Mouse (Mus musculus) CH12.LX (cell line): Measurements from ENCODE around the gene Dek. TPM values are rescaled to one million over a fixed set of nuclear protein-coding genes. Genes with fewer than 3 reads are reported as not detected.

Source experiments
- DNase-seq: peaks from one replicate; pipeline ENCODE4 v3.0.0-alpha.2; 2013; ENCODE audit errors: extremely low read depth
- H3K27ac ChIP-seq: 2 replicates; pipeline ENCODE4 v1.5.1; 2012; ENCODE audit warnings: low read depth, mild to moderate bottlenecking, control low read depth, moderate library complexity; ENCODE audit not compliant: insufficient read depth
- H3K27me3 ChIP-seq: replicated peaks from 2 replicates; pipeline ENCODE3; 2012; ENCODE audit warnings: inconsistent platforms
- H3K36me3 ChIP-seq, 2 experiments: replicated peaks in 1 of 2; 2 replicates each; pipeline versions ENCODE3 to v1.6.1; 2012; ENCODE audit warnings: inconsistent platforms in 1 of 2, low read length in 1 of 2, mild to moderate bottlenecking in 1 of 2, mixed read lengths in 1 of 2, moderate library complexity in 1 of 2; ENCODE audit not compliant: control insufficient read depth in 1 of 2, insufficient read depth in 1 of 2
- H3K4me1 ChIP-seq, 2 experiments: 2 replicates each; pipeline ENCODE4 v1.6.1; 2012; ENCODE audit warnings: inconsistent platforms in 1 of 2, moderate library complexity in 1 of 2; ENCODE audit not compliant: insufficient read depth in 2 of 2, control insufficient read depth in 1 of 2
- H3K4me2 ChIP-seq: 2 replicates; pipeline ENCODE4 v1.6.1; 2012; ENCODE audit warnings: low read depth, mild to moderate bottlenecking, control low read depth; ENCODE audit not compliant: poor library complexity, insufficient read depth, severe bottlenecking
- H3K4me3 ChIP-seq, 3 experiments: fragments of 150-350 bp in 1 of 3; sonication (generic) in 1 of 3; replicated peaks in 1 of 3; 2 replicates each; pipeline versions ENCODE3 to v1.5.1; 2011 to 2012; ENCODE audit warnings: low read depth in 2 of 3, low read length in 2 of 3, mild to moderate bottlenecking in 2 of 3, moderate library complexity in 2 of 3, control low read depth in 1 of 3, improper control_type of control experiment in 1 of 3, inconsistent platforms in 1 of 3, mixed read lengths in 1 of 3; ENCODE audit not compliant: poor library complexity in 1 of 3
- H3K79me2 ChIP-seq: replicated peaks from 2 replicates; pipeline ENCODE4 v1.6.1; 2012; ENCODE audit warnings: mild to moderate bottlenecking, moderate library complexity; ENCODE audit not compliant: control insufficient read depth, poor library complexity, insufficient read depth, severe bottlenecking; ENCODE audit errors: extremely low read depth
- H3K9ac ChIP-seq: 2 replicates; pipeline ENCODE4 v1.6.1; 2012; ENCODE audit warnings: low read depth, mild to moderate bottlenecking, control low read depth, moderate library complexity; ENCODE audit not compliant: insufficient read depth
- H3K9me3 ChIP-seq: replicated peaks from 2 replicates; pipeline ENCODE3; 2012; ENCODE audit warnings: low read length, inconsistent platforms, mixed read lengths
- BHLHE40 ChIP-seq: IDR thresholded peaks from 2 replicates; pipeline ENCODE4 v1.6.1; 2011; ENCODE audit warnings: mild to moderate bottlenecking, low read depth, low read length, improper control_type of control experiment
- CHD2 ChIP-seq: IDR thresholded peaks from 2 replicates; pipeline ENCODE4 v1.6.1; 2011; ENCODE audit warnings: low read length, improper control_type of control experiment
- ELF1 ChIP-seq: IDR thresholded peaks from 2 replicates; pipeline ENCODE4 v1.6.1; 2014; ENCODE audit warnings: low read depth, mild to moderate bottlenecking, inconsistent platforms, low read length, improper control_type of control experiment
- EP300 ChIP-seq: IDR thresholded peaks from 2 replicates; pipeline ENCODE4 v1.6.1; 2011; ENCODE audit warnings: low read length, improper control_type of control experiment
- ETS1 ChIP-seq: conservative IDR thresholded peaks from 2 replicates; pipeline ENCODE4 v1.6.1; 2012; ENCODE audit warnings: low read depth, mild to moderate bottlenecking, inconsistent platforms, low read length, improper control_type of control experiment, moderate library complexity
- GABPA ChIP-seq: IDR thresholded peaks from 2 replicates; pipeline ENCODE4 v1.6.1; 2012; ENCODE audit warnings: low read depth, low read length, improper control_type of control experiment, inconsistent platforms; ENCODE audit not compliant: insufficient replicate concordance
- HCFC1 ChIP-seq: IDR thresholded peaks from 2 replicates; pipeline ENCODE4 v1.6.1; 2012; ENCODE audit warnings: low read depth, mild to moderate bottlenecking, inconsistent platforms, low read length, improper control_type of control experiment
- IRF4 ChIP-seq: IDR thresholded peaks from 2 replicates; pipeline ENCODE4 v1.6.1; 2014; ENCODE audit warnings: low read depth, mild to moderate bottlenecking, inconsistent platforms, low read length, improper control_type of control experiment
- JUN ChIP-seq: IDR thresholded peaks from 2 replicates; pipeline ENCODE4 v1.6.1; 2011; ENCODE audit warnings: low read depth, mild to moderate bottlenecking, low read length, improper control_type of control experiment, moderate library complexity; ENCODE audit not compliant: insufficient read depth
- JUND ChIP-seq: conservative IDR thresholded peaks from 2 replicates; pipeline ENCODE4 v1.6.1; 2011; ENCODE audit warnings: low read depth, low read length, improper control_type of control experiment
- KAT2A ChIP-seq: IDR thresholded peaks from 2 replicates; pipeline ENCODE4 v1.6.1; 2012; ENCODE audit warnings: low read length, improper control_type of control experiment, inconsistent platforms; ENCODE audit not compliant: insufficient replicate concordance
- MAFK ChIP-seq: IDR thresholded peaks from 2 replicates; pipeline ENCODE4 v1.6.1; 2011; ENCODE audit warnings: low read length, improper control_type of control experiment; ENCODE audit not compliant: insufficient replicate concordance
- MAX ChIP-seq: IDR thresholded peaks from 2 replicates; pipeline ENCODE4 v1.6.1; 2011; ENCODE audit warnings: low read length, improper control_type of control experiment
- MAZ ChIP-seq: IDR thresholded peaks from 2 replicates; pipeline ENCODE4 v1.6.1; 2012; ENCODE audit warnings: low read depth, mild to moderate bottlenecking, inconsistent platforms, low read length, improper control_type of control experiment, moderate library complexity
- MEF2A ChIP-seq: IDR thresholded peaks from 2 replicates; pipeline ENCODE4 v1.6.1; 2014; ENCODE audit warnings: low read depth, mild to moderate bottlenecking, inconsistent platforms, low read length, improper control_type of control experiment, borderline replicate concordance
- MYC ChIP-seq: IDR thresholded peaks from 2 replicates; pipeline ENCODE4 v1.6.1; 2011; ENCODE audit warnings: low read depth, mild to moderate bottlenecking, improper control_type of control experiment, low read length
- NRF1 ChIP-seq: IDR thresholded peaks from 2 replicates; pipeline ENCODE4 v1.6.1; 2014; ENCODE audit warnings: low read depth, mild to moderate bottlenecking, inconsistent platforms, low read length, improper control_type of control experiment, moderate library complexity
- PAX5 ChIP-seq: IDR thresholded peaks from 2 replicates; pipeline ENCODE4 v1.6.1; 2012; ENCODE audit warnings: low read length, inconsistent platforms, mixed read lengths
- POLR2A ChIP-seq: IDR thresholded peaks from 2 replicates; pipeline ENCODE4 v1.6.1; 2011; ENCODE audit warnings: low read depth, mild to moderate bottlenecking, improper control_type of control experiment, low read length
- POLR2AphosphoS2 ChIP-seq: IDR thresholded peaks from 2 replicates; pipeline ENCODE4 v1.6.1; 2011; ENCODE audit warnings: low read depth, low read length, improper control_type of control experiment
- RAD21 ChIP-seq: IDR thresholded peaks from 2 replicates; pipeline ENCODE4 v1.6.1; 2011; ENCODE audit warnings: low read depth, mild to moderate bottlenecking, low read length, improper control_type of control experiment, moderate library complexity
- RCOR1 ChIP-seq: conservative IDR thresholded peaks from 2 replicates; pipeline ENCODE4 v1.6.1; 2012; ENCODE audit warnings: low read depth, mild to moderate bottlenecking, inconsistent platforms, low read length, improper control_type of control experiment
- SIN3A ChIP-seq: IDR thresholded peaks from 2 replicates; pipeline ENCODE4 v1.6.1; 2012; ENCODE audit warnings: low read length, improper control_type of control experiment, inconsistent platforms
- TCF12 ChIP-seq: IDR thresholded peaks from 2 replicates; pipeline ENCODE4 v1.6.1; 2014; ENCODE audit warnings: low read depth, mild to moderate bottlenecking, inconsistent platforms, low read length, improper control_type of control experiment
- UBTF ChIP-seq: IDR thresholded peaks from 2 replicates; pipeline ENCODE4 v1.6.1; 2012; ENCODE audit warnings: low read depth, mild to moderate bottlenecking, inconsistent platforms, low read length, improper control_type of control experiment, moderate library complexity
- USF1 ChIP-seq: IDR thresholded peaks from 2 replicates; pipeline ENCODE4 v1.6.1; 2014; ENCODE audit warnings: low read depth, mild to moderate bottlenecking, inconsistent platforms, low read length, improper control_type of control experiment
- USF2 ChIP-seq: conservative IDR thresholded peaks from 2 replicates; pipeline ENCODE4 v1.6.1; 2011; ENCODE audit warnings: low read depth, low read length, improper control_type of control experiment
- ZC3H11A ChIP-seq: IDR thresholded peaks from 2 replicates; pipeline ENCODE4 v1.6.1; 2012; ENCODE audit warnings: low read depth, mild to moderate bottlenecking, inconsistent platforms, low read length, improper control_type of control experiment
- ZKSCAN1 ChIP-seq: IDR thresholded peaks from 2 replicates; pipeline ENCODE4 v1.6.1; 2012; ENCODE audit warnings: low read depth, inconsistent platforms, low read length, improper control_type of control experiment, borderline replicate concordance
- ZNF384 ChIP-seq: IDR thresholded peaks from 2 replicates; pipeline ENCODE4 v1.6.1; 2012; ENCODE audit warnings: low read depth, low read length, improper control_type of control experiment, inconsistent platforms
- dilution Hi-C: fragments of 300-500 bp; cut with MboI; formaldehyde crosslinking; loops from 2 replicates; pipeline ENCODE4 v1.14.3; 2020; ENCODE audit warnings: low sequenced_read_pairs; ENCODE audit not compliant: extremely low pct_unique_long_range_greater_than_20kb, extremely low pct_ligation_motif_present
- in situ Hi-C: fragments of 300-500 bp; cut with MboI; formaldehyde crosslinking; loops from 3 replicates; pipeline ENCODE4 v1.14.3; 2019; ENCODE audit warnings: low sequenced_read_pairs, low pct_ligation_motif_present, low pct_unique_long_range_greater_than_20kb, mixed read lengths
- polyA plus RNA-seq: library from polyadenylated mRNA; unstranded; fragments of >175 nt; gene quantifications from 2 replicates; pipeline ENCODE4 v1.2.1, GENCODE M21; 2012; ENCODE audit warnings: low read depth; ENCODE audit not compliant: insufficient read length
- total RNA-seq, 2 experiments: library from RNA; depleted of rRNA; stranded (reverse); fragments of 300-350 nt in 1 of 2; fragments of >200 nt in 1 of 2; gene quantifications; 2 replicates each; pipeline ENCODE4 v1.2.3; 2012 to 2014

The Dek gene
- total and polyA plus RNA-seq, 3 experiments, result 28.8 to 228 (median 196) TPM

GRCm38 (mm10) chr13:47047996-47048395 is 58.0 kb downstream of the Dek start:
- DNase-seq, result no peak
- dilution Hi-C loops, result no loop called here

DNA sequence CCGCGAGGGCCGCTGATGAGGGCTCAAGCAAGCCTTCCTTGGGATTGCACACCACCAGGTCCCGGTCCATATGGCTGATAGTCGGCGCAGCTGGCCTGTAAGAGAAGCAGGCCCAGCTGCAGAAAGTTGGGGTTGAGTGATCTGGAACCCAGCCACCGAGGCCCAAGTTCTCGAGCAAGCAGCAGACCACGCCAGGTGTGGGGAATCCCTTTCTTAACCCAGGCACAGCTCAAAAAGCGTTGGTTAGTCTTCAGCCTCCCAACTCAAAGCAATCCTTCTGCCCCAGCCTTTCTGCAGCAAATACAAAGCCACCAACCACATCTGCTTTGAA is 61.4 kb downstream of the Dek start, which contains the start of gene Tpmt:
TSS of gene Tpmt (minus strand) at position 121 of the 331 bp plus-strand sequence.
- DNase-seq, result peak; percentile 65
- no peaks in the 10 kb centered on the region for H3K27me3 ChIP-seq
- H3K9me3 ChIP-seq, result no peaks in the 10 kb centered on the region
- in situ Hi-C loops, result no loop called here
- peaks cover 0 to 15% of the 10 kb centered on the region in 2 experiments for H3K36me3 ChIP-seq
- dilution Hi-C loops, result no loop called here
- TF ChIP-seq ETS1, result peak; percentile 34; the same call in 1 of the 2 replicates
- TF ChIP-seq SIN3A, result peak; percentile 56; the same call in 1 of the 2 replicates
- no peak for TF ChIP-seq HCFC1
- TF ChIP-seq MAZ, result no peak
- no peak for TF ChIP-seq MAX
- TF ChIP-seq TCF12, result peak; percentile 92
- no peak for TF ChIP-seq BHLHE40
- no peak for TF ChIP-seq NRF1
- TF ChIP-seq RAD21, result no peak
- peak; percentile 71; the same call in 1 of the 2 replicates for TF ChIP-seq UBTF
- no peak for TF ChIP-seq KAT2A
- TF ChIP-seq IRF4, result 0 out of 2 replicates have a peak, but pooled peaks have one; percentile 17
- TF ChIP-seq USF2, result no peak
- no peak for TF ChIP-seq RCOR1
- 0 out of 2 replicates have a peak, but pooled peaks have one; percentile 26 for TF ChIP-seq MEF2A
- TF ChIP-seq MYC, result no peak
- no peak for TF ChIP-seq POLR2AphosphoS2
- TF ChIP-seq ZNF384, result no peak
- TF ChIP-seq EP300, result 0 out of 2 replicates have a peak, but pooled peaks have one; percentile 39
- no peak for TF ChIP-seq PAX5
- TF ChIP-seq GABPA, result no peak
- TF ChIP-seq ELF1, result no peak
- H3K79me2 ChIP-seq, result no peaks in the 10 kb centered on the region; the same call in 1 of the 2 replicates
- H3K27ac ChIP-seq, result no peak within 1 kb of the TSS
- H3K9ac ChIP-seq, result peak within 1 kb of the TSS; percentile 51
- H3K4me2 ChIP-seq, result peak within 1 kb of the TSS; percentile 89
- H3K4me1 ChIP-seq, result peaks cover 0 to 19% of the 10 kb centered on the region in 2 experiments; a peak in 2 of 4 replicates
- H3K4me3 ChIP-seq, result peak within 1 kb of the TSS; percentile 66 to 89 (median 81)

More at GRCm38 (mm10) chr13:47047996-47048395, 58.0 kb downstream of the Dek start:
- TF ChIP-seq MAFK, result no peak
- no peak for TF ChIP-seq RAD21
- TF ChIP-seq JUN, result no peak
- TF ChIP-seq JUND, result no peak
- TF ChIP-seq MEF2A, result no peak
- no peak for TF ChIP-seq PAX5
- no peak for TF ChIP-seq ZC3H11A
- no peak for TF ChIP-seq ETS1
- no peak for TF ChIP-seq ELF1
- no peak for TF ChIP-seq POLR2AphosphoS2
- no peak for TF ChIP-seq ZKSCAN1
- TF ChIP-seq CHD2, result no peak
- TF ChIP-seq USF1, result no peak
- no peak for TF ChIP-seq POLR2A
- no peak for TF ChIP-seq MYC
- TF ChIP-seq TCF12, result no peak
- Histone ChIP-seq H3K4me3 (no peak overlapping the region), H3K9ac (no peak overlapping the region), H3K4me2 (no peak overlapping the region), H3K27ac (no peak overlapping the region), H3K36me3 (peaks cover 2 to 40% of the 10 kb centered on the region in 2 experiments), H3K27me3 (no peaks in the 10 kb centered on the region), H3K4me1 (peaks cover 0 to 15% of the 10 kb centered on the region in 2 experiments; a peak in 2 of 4 replicates), H3K9me3 (no peaks in the 10 kb centered on the region), H3K79me2 (no peaks in the 10 kb centered on the region; the same call in 1 of the 2 replicates)
- in situ Hi-C loops, result no loop called here
